Mouse (Mus musculus): ENCODE measurements at regions not wholly inside any gene's neighbourhood (a gene's known extent, or its start where the extent isn't known, plus 50 kb on each side); places are given as distances from the start of the nearest gene placed in this dataset.

DNA sequence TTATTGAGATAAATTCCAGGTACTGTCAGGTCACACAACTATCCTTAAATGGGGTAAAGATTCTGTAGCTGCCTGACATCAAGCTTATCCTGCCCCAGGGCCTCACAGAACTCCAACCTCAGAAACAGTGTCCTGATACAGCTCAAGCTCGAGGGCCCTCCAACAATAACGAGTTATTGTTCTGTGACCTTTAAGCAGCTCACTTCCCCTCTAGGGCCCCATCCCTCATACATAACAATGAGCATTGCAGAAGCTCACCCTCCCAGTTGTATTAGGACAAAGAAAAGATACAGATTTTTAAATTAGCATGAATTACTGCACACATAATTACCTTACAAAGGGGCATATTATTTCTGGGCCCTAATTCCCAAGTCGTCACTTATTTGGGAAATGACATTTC lies 293.5 kb upstream of the Trpc7 start:
- no peak for TF ChIP-seq POLR2A (IDR thresholded peaks at IDR 0.05; ENCODE audit: control insufficient read depth, low read depth, low read length)
- no peak for TF ChIP-seq CTCF (IDR thresholded peaks at IDR 0.05; ENCODE audit: control insufficient read depth, insufficient read depth, insufficient replicate concordance, low read depth, low read length)
